Mouse (Mus musculus): ENCODE results near the gene Osgep. TPM values are rescaled to one million over a fixed set of nuclear protein-coding genes. Genes with fewer than 3 reads are reported as not detected.

Gene Osgep
- polyA plus RNA-seq, 1 experiment from 2014 or later: 172 TPM

GRCm38 (mm10) chr14:50896747-50897373 is 27.8 kb downstream of the Osgep start:
- peaks cover 5% of the 10 kb centered on the region; the same call in 1 of the 2 replicates for H3K4me1 ChIP-seq (ENCODE audit: control insufficient read depth, insufficient read depth, low read length)
- WGBS: 19% methylated on average over 23 of the region's 23 CpGs
- H3K4me3 ChIP-seq (ENCODE audit: low read depth, low read length): peak overlapping the region; percentile 43
- no peaks in the 10 kb centered on the region for H3K9me3 ChIP-seq (ENCODE audit: control insufficient read depth, low read length)
- peak overlapping the region; percentile 61 for H3K9ac ChIP-seq (ENCODE audit: low read length)
- no peak overlapping the region for H3K27ac ChIP-seq (ENCODE audit: low read depth, low read length)
- no peaks in the 10 kb centered on the region for H3K36me3 ChIP-seq (ENCODE audit: control insufficient read depth, insufficient read depth, low read length)
- 0 out of 2 replicates have a peak, but pooled peaks cover 2% of the 10 kb centered on the region for H3K27me3 ChIP-seq (ENCODE audit: control insufficient read depth, insufficient read depth, low read length)
- peak; percentile 24 for DNase-seq (ENCODE audit: low spot score)
- H3K4me2 ChIP-seq (ENCODE audit: low read depth): peak overlapping the region; percentile 83
- peak; percentile 53; the same call in 1 of the 2 replicates for ATAC-seq (ENCODE audit: insufficient read depth, low FRiP score, low TSS enrichment)

- Histone ChIP-seq H3K4me3 (ENCODE audit: low read depth, low read length) (peak overlapping the region; percentile 43), H3K4me2 (ENCODE audit: low read depth) (peak overlapping the region; percentile 83), H3K9ac (ENCODE audit: low read length) (peak overlapping the region; percentile 61), H3K4me1 (ENCODE audit: control insufficient read depth, insufficient read depth, low read length) (peaks cover 5% of the 10 kb centered on the region; the same call in 1 of the 2 replicates), H3K27ac (ENCODE audit: low read depth, low read length) (no peak overlapping the region), H3K9me3 (ENCODE audit: control insufficient read depth, low read length) (no peaks in the 10 kb centered on the region), H3K27me3 (ENCODE audit: control insufficient read depth, insufficient read depth, low read length) (0 out of 2 replicates have a peak, but pooled peaks cover 2% of the 10 kb centered on the region), H3K36me3 (ENCODE audit: control insufficient read depth, insufficient read depth, low read length) (no peaks in the 10 kb centered on the region)
- peak; percentile 34 for DNase-seq (ENCODE audit: low spot score)
- no peak for ATAC-seq (ENCODE audit: insufficient read depth, low FRiP score, low TSS enrichment)
- WGBS: 16% methylated on average over 19 of the region's 19 CpGs
Observed at GRCm38 (mm10) chr14:50895985-50896746, 28.5 kb downstream of the Osgep start.

- DNase-seq (ENCODE audit: low spot score): no peak
- Histone ChIP-seq H3K4me3 (ENCODE audit: low read depth, low read length) (no peak overlapping the region), H3K4me2 (ENCODE audit: low read depth) (no peak overlapping the region), H3K4me1 (ENCODE audit: control insufficient read depth, insufficient read depth, low read length) (peaks cover 5% of the 10 kb centered on the region; the same call in 1 of the 2 replicates), H3K27ac (ENCODE audit: low read depth, low read length) (no peak overlapping the region), H3K9ac (ENCODE audit: low read length) (no peak overlapping the region), H3K27me3 (ENCODE audit: control insufficient read depth, insufficient read depth, low read length) (0 out of 2 replicates have a peak, but pooled peaks cover 2% of the 10 kb centered on the region), H3K9me3 (ENCODE audit: control insufficient read depth, low read length) (no peaks in the 10 kb centered on the region), H3K36me3 (ENCODE audit: control insufficient read depth, insufficient read depth, low read length) (no peaks in the 10 kb centered on the region)
- no peak for ATAC-seq (ENCODE audit: insufficient read depth, low FRiP score, low TSS enrichment)
Observed at GRCm38 (mm10) chr14:50895407-50895806, 29.3 kb downstream of the Osgep start.

GRCm38 (mm10) chr14:50892541-50893459 is 31.9 kb downstream of the Osgep start:
- Histone ChIP-seq H3K4me2 (ENCODE audit: low read depth) (no peak overlapping the region), H3K4me3 (ENCODE audit: low read depth, low read length) (no peak overlapping the region), H3K9me3 (ENCODE audit: control insufficient read depth, low read length) (no peaks in the 10 kb centered on the region), H3K27ac (ENCODE audit: low read depth, low read length) (no peak overlapping the region), H3K4me1 (ENCODE audit: control insufficient read depth, insufficient read depth, low read length) (peaks cover 5% of the 10 kb centered on the region; the same call in 1 of the 2 replicates), H3K36me3 (ENCODE audit: control insufficient read depth, insufficient read depth, low read length) (no peaks in the 10 kb centered on the region), H3K9ac (ENCODE audit: low read length) (no peak overlapping the region), H3K27me3 (ENCODE audit: control insufficient read depth, insufficient read depth, low read length) (0 out of 2 replicates have a peak, but pooled peaks cover 2% of the 10 kb centered on the region)
- WGBS: 91% methylated on average over 22 of the region's 22 CpGs
- ATAC-seq (ENCODE audit: insufficient read depth, low FRiP score, low TSS enrichment): no peak
- DNase-seq (ENCODE audit: low spot score): no peak

GRCm38 (mm10) chr14:50892091-50892490 is 32.6 kb downstream of the Osgep start:
- Histone ChIP-seq H3K4me2 (ENCODE audit: low read depth) (no peak overlapping the region), H3K9ac (ENCODE audit: low read length) (no peak overlapping the region)
- no peak for ATAC-seq (ENCODE audit: insufficient read depth, low FRiP score, low TSS enrichment)

GRCm38 (mm10) chr14:50891621-50892020 is 33.1 kb downstream of the Osgep start:
- no peak overlapping the region for H3K9ac ChIP-seq (ENCODE audit: low read length)
- H3K36me3 ChIP-seq (ENCODE audit: control insufficient read depth, insufficient read depth, low read length): no peaks in the 10 kb centered on the region
- no peak overlapping the region for H3K27ac ChIP-seq (ENCODE audit: low read depth, low read length)
- 0 out of 2 replicates have a peak, but pooled peaks cover 2% of the 10 kb centered on the region for H3K27me3 ChIP-seq (ENCODE audit: control insufficient read depth, insufficient read depth, low read length)
- ATAC-seq (ENCODE audit: insufficient read depth, low FRiP score, low TSS enrichment): no peak
- no peak overlapping the region for H3K4me3 ChIP-seq (ENCODE audit: low read depth, low read length)
- WGBS: 91% methylated on average over 8 of the region's 8 CpGs
- H3K4me2 ChIP-seq (ENCODE audit: low read depth): no peak overlapping the region
- no peaks in the 10 kb centered on the region for H3K9me3 ChIP-seq (ENCODE audit: control insufficient read depth, low read length)
- peaks cover 3% of the 10 kb centered on the region; the same call in 1 of the 2 replicates for H3K4me1 ChIP-seq (ENCODE audit: control insufficient read depth, insufficient read depth, low read length)
- DNase-seq (ENCODE audit: low spot score): no peak

More at GRCm38 (mm10) chr14:50892091-50892490, 32.6 kb downstream of the Osgep start:
- DNase-seq (ENCODE audit: low spot score): no peak
- Histone ChIP-seq H3K4me1 (ENCODE audit: control insufficient read depth, insufficient read depth, low read length) (peaks cover 5% of the 10 kb centered on the region; the same call in 1 of the 2 replicates), H3K27ac (ENCODE audit: low read depth, low read length) (no peak overlapping the region), H3K27me3 (ENCODE audit: control insufficient read depth, insufficient read depth, low read length) (0 out of 2 replicates have a peak, but pooled peaks cover 2% of the 10 kb centered on the region), H3K9me3 (ENCODE audit: control insufficient read depth, low read length) (no peaks in the 10 kb centered on the region), H3K36me3 (ENCODE audit: control insufficient read depth, insufficient read depth, low read length) (no peaks in the 10 kb centered on the region), H3K4me3 (ENCODE audit: low read depth, low read length) (no peak overlapping the region)
- WGBS: 93% methylated on average over 7 of the region's 7 CpGs

- Histone ChIP-seq H3K9me3 (ENCODE audit: control insufficient read depth, low read length) (no peaks in the 10 kb centered on the region), H3K4me3 (ENCODE audit: low read depth, low read length) (no peak overlapping the region), H3K36me3 (ENCODE audit: control insufficient read depth, insufficient read depth, low read length) (no peaks in the 10 kb centered on the region), H3K27ac (ENCODE audit: low read depth, low read length) (no peak overlapping the region), H3K27me3 (ENCODE audit: control insufficient read depth, insufficient read depth, low read length) (no peaks in the 10 kb centered on the region), H3K4me1 (ENCODE audit: control insufficient read depth, insufficient read depth, low read length) (no peaks in the 10 kb centered on the region), H3K4me2 (ENCODE audit: low read depth) (no peak overlapping the region), H3K9ac (ENCODE audit: low read length) (no peak overlapping the region)
- WGBS: 87% methylated on average over 6 of the region's 6 CpGs
- no peak for ATAC-seq (ENCODE audit: insufficient read depth, low FRiP score, low TSS enrichment)
- no peak for DNase-seq (ENCODE audit: low spot score)
Observed at GRCm38 (mm10) chr14:50876236-50876950, 48.3 kb downstream of the Osgep start.
